Mouse (Mus musculus) forebrain, embryonic 14.5 days (tissue): ENCODE results near the gene Dnase1l3. TPM values are rescaled to one million over a fixed set of nuclear protein-coding genes. Genes with fewer than 3 reads are reported as not detected.

Source experiments
- ATAC-seq: fragments of 200-750 bp; cut with Nextera tagmentation; 2 replicates; pipeline ENCODE4 v1.8.0; 2017; ENCODE audit warnings: mild to moderate bottlenecking, moderate library complexity
- DNase-seq: peaks from one replicate; pipeline ENCODE4 v3.0.0-alpha.2; 2015; ENCODE audit warnings: low spot score
- H3K27ac ChIP-seq: fragments of 300-500 bp; sonication (generic); 2 replicates; pipeline ENCODE4 v1.5.1; 2014; ENCODE audit warnings: low read depth, mild to moderate bottlenecking, control low read depth, low read length, moderate library complexity
- H3K27me3 ChIP-seq: fragments of 300-500 bp; sonication (generic); replicated peaks from 2 replicates; pipeline ENCODE4 v1.6.1; 2014; ENCODE audit warnings: low read length, control low read depth, mixed read lengths; ENCODE audit not compliant: control insufficient read depth, insufficient read depth
- H3K36me3 ChIP-seq: fragments of 300-500 bp; sonication (generic); 2 replicates; pipeline ENCODE4 v1.6.1; 2014; ENCODE audit warnings: low read length, control low read depth; ENCODE audit not compliant: control insufficient read depth, insufficient read depth
- H3K4me1 ChIP-seq: fragments of 300-500 bp; sonication (generic); 2 replicates; pipeline ENCODE4 v1.6.1; 2014; ENCODE audit warnings: antibody characterized with exemption, low read length, control low read depth; ENCODE audit not compliant: control insufficient read depth, insufficient read depth
- H3K4me2 ChIP-seq: fragments of 300-500 bp; sonication (generic); 2 replicates; pipeline ENCODE4 v1.6.1; 2014; ENCODE audit warnings: mild to moderate bottlenecking, control low read depth, low read length
- H3K4me3 ChIP-seq: fragments of 300-500 bp; sonication (generic); 2 replicates; pipeline ENCODE4 v1.5.1; 2014; ENCODE audit warnings: low read depth, low read length, control low read depth
- H3K9ac ChIP-seq: fragments of 300-500 bp; sonication (generic); 2 replicates; pipeline ENCODE4 v1.6.1; 2014; ENCODE audit warnings: mild to moderate bottlenecking, low read length, control low read depth, moderate library complexity
- H3K9me3 ChIP-seq: fragments of 300-500 bp; sonication (generic); replicated peaks from 2 replicates; pipeline ENCODE4 v1.6.1; 2016; ENCODE audit warnings: low read length, control low read depth, mixed read lengths; ENCODE audit not compliant: control insufficient read depth
- WGBS: fragments of 180-500 bp; shearing (Covaris S2); extraction: QIAGEN DNeasy Blood & Tissue Kit; methylation state at CpG from one replicate; pipeline ENCODE4 v1.1.7; 2014; 5-methylcytosine and 5-hydroxymethylcytosine counted together
- polyA plus RNA-seq: library from polyadenylated mRNA; unstranded; fragments of >200 nt; fragmentation: Nextera tagmentation; extraction: Ambion mirVana; gene quantifications from 2 replicates; pipeline ENCODE4 v1.2.1, GENCODE M21; 2014

Gene Dnase1l3
- polyA plus RNA-seq, 1 experiment from 2014 or later, result 0.05 TPM

DNA sequence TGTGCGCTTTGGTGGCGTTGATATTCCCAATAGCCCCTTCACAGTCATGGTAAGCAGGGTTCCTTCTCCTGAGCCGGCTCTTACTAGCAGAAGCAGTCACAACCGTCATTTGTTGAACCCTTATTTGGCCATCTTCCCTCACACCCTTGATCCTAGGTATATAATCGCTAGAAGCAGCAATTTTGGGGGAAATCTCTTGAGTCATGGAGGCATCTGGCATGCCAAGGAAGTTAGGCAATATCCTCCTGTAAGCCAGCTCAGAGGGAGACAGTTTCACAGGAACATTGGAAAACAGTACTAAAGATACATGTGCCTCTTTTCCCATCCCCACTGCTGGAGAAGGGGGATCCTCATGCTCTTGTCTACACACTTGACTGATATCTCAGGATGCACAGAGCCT lies 75.1 kb downstream of the Dnase1l3 start:
- Histone ChIP-seq H3K36me3 (peaks cover 85% of the 10 kb centered on the region), H3K4me1 (no peaks in the 10 kb centered on the region), H3K4me3 (no peak overlapping the region), H3K9me3 (no peaks in the 10 kb centered on the region), H3K9ac (no peak overlapping the region), H3K27ac (no peak overlapping the region), H3K27me3 (no peaks in the 10 kb centered on the region), H3K4me2 (no peak overlapping the region)
- ATAC-seq, result no peak
- WGBS, result 93% methylated on average over 5 of the region's 5 CpGs
- DNase-seq, result no peak

DNA sequence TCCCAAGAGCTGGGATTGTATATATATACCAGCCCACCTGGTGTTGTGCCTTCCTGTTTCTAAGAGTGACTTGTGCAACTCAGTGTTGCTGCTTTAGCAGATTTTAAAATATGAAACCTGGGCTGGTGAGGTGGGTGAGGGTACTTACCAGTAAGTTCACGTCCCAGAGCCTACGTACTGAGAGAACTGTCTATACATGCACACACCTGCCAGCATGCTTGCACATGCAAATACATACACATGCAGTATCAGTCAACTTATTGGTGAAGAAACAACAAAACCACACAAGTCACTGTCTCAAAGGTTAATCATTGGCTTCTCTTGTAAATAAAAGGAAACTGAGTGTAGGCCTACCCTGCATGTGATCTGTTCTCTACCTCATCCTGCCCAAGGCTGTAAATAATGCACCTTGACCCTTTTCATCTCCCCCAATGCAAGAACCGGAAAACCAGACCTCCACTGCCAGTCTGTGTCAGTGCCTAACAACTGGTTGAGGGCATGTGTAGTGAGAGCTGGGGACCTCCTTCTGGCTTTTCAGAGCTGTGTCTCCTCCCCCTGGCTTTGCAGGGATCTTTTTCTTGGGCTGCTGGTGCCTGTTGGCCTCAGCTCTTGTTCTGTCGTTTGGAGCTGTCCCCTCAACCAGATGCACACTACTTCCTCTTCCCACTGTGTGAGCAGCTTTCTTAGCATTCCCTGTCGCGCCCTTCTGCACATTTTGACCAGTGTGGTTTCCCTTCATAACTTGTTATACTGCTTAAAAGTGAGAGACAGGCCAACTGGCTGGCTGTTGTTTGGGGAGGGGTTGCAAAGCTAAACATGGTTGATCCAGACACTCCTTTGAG lies 76.0 kb downstream of the Dnase1l3 start:
- Histone ChIP-seq H3K4me1 (no peaks in the 10 kb centered on the region), H3K9me3 (no peaks in the 10 kb centered on the region), H3K27me3 (no peaks in the 10 kb centered on the region), H3K27ac (no peak overlapping the region), H3K9ac (no peak overlapping the region), H3K36me3 (peaks cover 78% of the 10 kb centered on the region), H3K4me2 (no peak overlapping the region), H3K4me3 (no peak overlapping the region)
- no peak for DNase-seq
- no peak for ATAC-seq
- 87% methylated on average over 6 of the region's 6 CpGs for WGBS

Other genes with a start within 250 kb of the Dnase1l3 start
- gene Gm26661, start 203.0 kb downstream of the Dnase1l3 start, polyA plus RNA-seq, result not detected in 2 replicates
- gene Flnb, start 176.6 kb downstream of the Dnase1l3 start, polyA plus RNA-seq, result 6.8 and 8.0 TPM in 2 replicates
- 0.28 TPM in 1 of 2 replicates, not detected in the other for gene Gm45521, start 37.3 kb downstream of the Dnase1l3 start, polyA plus RNA-seq
- gene Abhd6, start 8.3 kb upstream of the Dnase1l3 start, polyA plus RNA-seq, result 33.5 and 34.1 TPM in 2 replicates
- 58.3 and 65.1 TPM in 2 replicates for gene Rpp14, start 85.8 kb upstream of the Dnase1l3 start, polyA plus RNA-seq
- 42.8 and 48.3 TPM in 2 replicates for gene Pxk, start 103.6 kb upstream of the Dnase1l3 start, polyA plus RNA-seq
- 240 and 252 TPM in 2 replicates for gene Pdhb, start 178.5 kb upstream of the Dnase1l3 start, polyA plus RNA-seq
- 7.0 and 8.4 TPM in 2 replicates for gene Kctd6, start 219.6 kb upstream of the Dnase1l3 start, polyA plus RNA-seq